Mouse (Mus musculus) liver (tissue): ENCODE data around the gene Olfr283.
"Not testable (repeated sequence)": the region's sequence is repeated elsewhere in the genome, so short reads cannot be mapped to it uniquely, and the experiment has no call there.

ENCODE experiments used
- DNase-seq: peaks from one replicate; pipeline ENCODE4 v3.0.0-alpha.2; 2020; ENCODE audit warnings: mixed read lengths

Olfr283 gene

GRCm38 (mm10) chr15:98380846-98381245, at the start of gene Olfr283:
Olfr283 (minus strand) TSS chr15:98380946.
- no peak for DNase-seq

DNA sequence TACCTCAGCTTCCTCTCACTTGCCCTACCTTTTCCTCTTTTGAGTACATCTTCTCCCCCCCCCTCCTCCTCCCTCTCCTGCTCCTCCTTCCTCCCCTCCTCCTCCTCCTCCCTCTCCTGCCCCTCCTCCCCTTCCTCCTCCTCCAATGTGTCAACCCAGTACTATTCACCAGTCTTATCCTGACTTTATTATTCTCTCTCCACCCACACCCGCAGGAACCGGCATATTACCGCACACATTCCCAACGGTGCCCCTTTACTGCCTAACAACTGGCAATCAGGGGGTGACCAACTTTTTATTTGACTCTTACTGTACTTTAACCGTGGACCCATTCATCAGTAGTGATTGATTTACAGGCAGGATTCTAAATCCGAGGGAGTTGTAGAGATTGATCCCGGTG, 44.4 kb upstream of the Olfr283 start:
- no peak for DNase-seq

DNA sequence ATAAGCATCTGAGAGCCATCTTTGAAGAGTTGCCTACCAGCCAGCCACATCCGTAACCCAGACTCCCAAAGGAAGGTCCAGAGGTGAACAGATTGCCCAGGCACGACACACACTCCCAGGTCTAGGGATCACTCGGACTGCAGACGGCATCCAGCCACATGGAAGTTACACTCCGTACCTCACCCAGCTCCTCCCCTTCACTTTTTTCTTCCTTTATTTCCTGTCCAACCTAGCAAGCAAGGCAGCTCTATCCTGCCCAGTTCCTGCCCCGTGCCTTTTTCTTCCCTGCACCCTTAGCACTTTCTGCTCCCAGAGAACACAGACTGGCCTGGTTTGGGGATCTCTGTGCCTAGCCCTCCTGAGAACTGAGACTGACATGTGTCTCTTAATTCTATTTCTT, 44.0 kb upstream of the Olfr283 start:
- DNase-seq, result no peak

- DNase-seq, result no peak
Measured at GRCm38 (mm10) chr15:98424326-98424725, 43.6 kb upstream of the Olfr283 start.

GRCm38 (mm10) chr15:98420897-98421296, 40.2 kb upstream of the Olfr283 start:
- no peak for DNase-seq

- DNase-seq, result no peak
Measured at GRCm38 (mm10) chr15:98418096-98418495, 37.4 kb upstream of the Olfr283 start.

DNA sequence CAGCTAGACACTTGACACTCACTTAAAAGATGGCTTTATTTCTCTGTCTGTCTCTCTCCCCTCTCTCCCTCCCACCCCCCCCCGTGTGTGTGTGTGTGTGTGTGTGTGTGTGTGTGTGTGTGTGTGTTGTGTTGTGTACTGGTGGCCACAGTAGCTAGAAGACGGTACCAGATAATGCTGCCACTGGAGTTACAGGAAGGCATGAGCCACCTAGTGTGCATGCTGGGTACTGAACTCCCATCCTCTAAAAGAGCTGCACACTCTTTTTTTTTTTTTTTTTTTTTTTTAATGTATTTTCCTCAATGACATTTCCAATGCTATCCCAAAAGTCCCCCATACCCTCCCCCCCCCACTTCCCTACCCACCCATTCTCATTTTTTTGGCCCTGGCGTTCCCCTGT, 36.5 kb upstream of the Olfr283 start:
- DNase-seq, result not testable (repeated sequence)

DNA sequence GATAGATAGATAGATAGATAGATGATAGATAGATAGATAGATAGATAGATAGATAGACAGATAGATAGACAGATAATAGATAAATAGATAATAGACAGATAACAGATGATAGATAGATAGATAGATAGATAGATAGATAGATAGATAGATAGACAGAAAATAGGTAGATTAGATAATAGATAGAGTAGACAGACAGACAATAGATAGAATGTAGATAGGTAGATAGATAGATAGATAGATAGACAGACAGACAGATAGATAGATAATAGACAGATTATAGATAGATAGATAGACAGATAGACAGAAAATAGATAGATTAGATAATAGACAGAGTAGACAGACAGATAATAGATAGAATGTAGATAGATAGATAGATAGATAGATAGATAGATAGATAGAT, 36.1 kb upstream of the Olfr283 start:
- DNase-seq, result not testable (repeated sequence)

GRCm38 (mm10) chr15:98415996-98416395, 35.2 kb upstream of the Olfr283 start:
- DNase-seq, result no peak

- DNase-seq, result no peak
Measured at GRCm38 (mm10) chr15:98410249-98410648, 29.5 kb upstream of the Olfr283 start.

GRCm38 (mm10) chr15:98409635-98410034, 28.9 kb upstream of the Olfr283 start:
- no peak for DNase-seq

- no peak for DNase-seq
Measured at GRCm38 (mm10) chr15:98408406-98409060, 27.8 kb upstream of the Olfr283 start.

GRCm38 (mm10) chr15:98402356-98402755, 21.6 kb upstream of the Olfr283 start:
- no peak for DNase-seq

DNA sequence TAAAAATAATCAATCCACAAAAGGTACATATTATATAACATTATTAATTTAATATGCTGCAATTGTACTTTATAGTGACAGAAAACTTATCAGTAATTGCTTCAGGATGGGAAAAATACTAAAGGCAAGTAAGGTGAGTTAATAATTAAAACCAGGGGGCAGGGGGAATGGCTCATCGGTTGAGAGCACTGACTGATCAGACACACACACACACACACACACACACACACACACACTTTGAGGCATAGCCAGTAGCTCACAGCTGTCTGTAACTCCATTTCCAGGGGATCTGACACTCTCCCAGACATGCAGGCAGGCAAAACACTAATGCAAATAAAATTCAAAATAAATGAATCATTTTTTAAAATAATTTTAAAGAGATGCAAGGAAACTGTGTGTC, 16.4 kb upstream of the Olfr283 start:
- DNase-seq, result no peak

- DNase-seq, result no peak
Measured at GRCm38 (mm10) chr15:98391903-98392187, 11.1 kb upstream of the Olfr283 start.

DNA sequence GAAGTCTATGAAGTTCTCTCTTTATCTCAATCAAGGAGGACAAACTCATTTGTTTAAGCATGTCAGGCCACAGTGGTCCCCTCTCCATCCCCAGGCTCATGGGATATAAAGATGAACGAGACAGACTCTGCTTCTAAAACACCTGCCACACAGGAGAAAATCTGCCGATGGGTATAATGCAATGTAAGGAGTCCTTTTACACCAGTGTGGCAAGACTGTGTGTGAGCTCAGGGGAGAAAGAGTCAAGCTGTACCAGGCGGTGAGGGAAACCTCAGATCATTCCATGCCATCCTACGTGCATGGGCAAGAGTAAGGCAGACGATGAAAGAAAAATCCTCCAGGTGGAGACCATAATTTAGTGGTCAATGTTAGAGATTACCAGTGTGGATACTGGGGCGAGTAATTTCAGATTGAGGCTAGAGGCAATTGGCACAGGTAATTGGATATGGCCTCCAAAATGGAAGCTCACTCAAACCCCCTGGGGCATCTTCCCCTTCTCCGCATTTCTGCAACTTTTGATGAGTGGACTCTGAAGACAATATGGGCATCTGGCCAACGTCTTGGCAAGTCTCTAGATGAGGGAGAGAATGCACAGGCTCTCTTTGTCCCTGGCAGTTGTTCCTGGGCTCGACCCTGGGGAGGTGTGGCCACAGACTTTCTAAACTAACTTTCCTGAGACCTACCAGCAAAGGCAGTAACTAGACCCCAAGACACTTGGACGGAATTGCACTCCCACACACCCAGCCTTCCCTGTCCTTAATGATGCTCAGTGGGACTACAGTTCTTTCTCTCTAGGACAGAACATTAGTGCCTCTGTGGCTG, 10.5 kb upstream of the Olfr283 start:
- DNase-seq, result no peak

- DNase-seq, result peak; percentile 66
Measured at GRCm38 (mm10) chr15:98389796-98390195, 9.1 kb upstream of the Olfr283 start.

DNA sequence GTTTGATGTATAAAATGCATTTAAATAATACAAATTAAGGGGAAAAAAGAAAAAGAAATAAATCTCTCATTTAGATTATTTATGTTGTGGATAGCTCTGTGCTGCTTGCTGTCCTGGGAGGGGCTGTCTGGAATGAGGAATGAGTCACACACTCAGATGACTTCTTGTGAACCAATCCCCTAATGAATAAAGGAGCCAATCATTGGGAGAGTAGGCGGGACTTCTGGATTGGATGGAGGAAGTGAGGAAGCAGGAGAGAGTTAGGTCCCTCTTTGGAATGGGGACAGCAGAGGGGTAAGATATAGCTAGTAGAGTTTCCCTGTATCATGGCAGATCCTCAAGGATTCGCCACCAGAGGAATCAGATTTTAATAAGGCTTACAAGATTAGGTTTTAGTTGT, 6.9 kb upstream of the Olfr283 start:
- DNase-seq, result no peak

- no peak for DNase-seq
Measured at GRCm38 (mm10) chr15:98378209-98378608, 2.5 kb downstream of the Olfr283 start.

- DNase-seq, result no peak
Measured at GRCm38 (mm10) chr15:98340887-98341286, 39.9 kb downstream of the Olfr283 start, which contains the start of gene Olfr284. Olfr284 (minus strand) TSS chr15:98340987.
